Mouse (Mus musculus): ENCODE measurements around the gene Efcab1. TPM values are rescaled to one million over a fixed set of nuclear protein-coding genes. Genes with fewer than 3 reads are reported as not detected.

Efcab1 gene
- polyA plus RNA-seq, 1 experiment from 2014 or later = 13.0 TPM

DNA sequence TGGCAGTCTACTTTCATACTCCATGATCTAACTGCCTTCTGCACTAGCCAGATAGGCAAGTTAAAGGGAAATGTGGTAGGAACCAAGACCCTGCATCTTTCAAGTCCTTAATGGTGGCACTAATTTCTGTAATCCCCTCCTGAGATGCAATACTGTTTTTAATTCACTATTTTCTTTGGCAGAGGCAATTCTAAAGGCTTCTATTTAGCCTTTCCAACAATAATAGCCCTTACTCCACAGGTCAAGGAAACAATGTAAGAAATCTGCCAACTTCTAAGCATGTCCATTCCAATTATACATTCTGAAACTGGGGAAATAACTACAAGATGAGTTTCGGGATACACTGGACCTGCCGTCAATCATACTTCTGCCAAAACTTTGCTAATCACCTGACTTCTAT, 72.8 kb downstream of the Efcab1 start:
- Histone ChIP-seq H3K9me3 (ENCODE audit: control insufficient read depth, low read length) (no peaks in the 10 kb centered on the region), H3K27me3 (ENCODE audit: control insufficient read depth, insufficient read depth, low read depth, low read length) (no peaks in the 10 kb centered on the region), H3K9ac (ENCODE audit: low read length) (no peak overlapping the region), H3K4me1 (replicated peaks; ENCODE audit: control insufficient read depth, insufficient read depth, low read length) (no peaks in the 10 kb centered on the region), H3K27ac (ENCODE audit: low read length) (no peak overlapping the region), H3K4me2 (ENCODE audit: low read depth, low read length) (no peak overlapping the region), H3K36me3 (ENCODE audit: control insufficient read depth, insufficient read depth, low read length) (no peaks in the 10 kb centered on the region), H3K4me3 (ENCODE audit: low read length) (no peak overlapping the region)
- WGBS = 89% methylated on average over 2 of the region's 2 CpGs
- ATAC-seq (ENCODE audit: low read depth) = no peak

DNA sequence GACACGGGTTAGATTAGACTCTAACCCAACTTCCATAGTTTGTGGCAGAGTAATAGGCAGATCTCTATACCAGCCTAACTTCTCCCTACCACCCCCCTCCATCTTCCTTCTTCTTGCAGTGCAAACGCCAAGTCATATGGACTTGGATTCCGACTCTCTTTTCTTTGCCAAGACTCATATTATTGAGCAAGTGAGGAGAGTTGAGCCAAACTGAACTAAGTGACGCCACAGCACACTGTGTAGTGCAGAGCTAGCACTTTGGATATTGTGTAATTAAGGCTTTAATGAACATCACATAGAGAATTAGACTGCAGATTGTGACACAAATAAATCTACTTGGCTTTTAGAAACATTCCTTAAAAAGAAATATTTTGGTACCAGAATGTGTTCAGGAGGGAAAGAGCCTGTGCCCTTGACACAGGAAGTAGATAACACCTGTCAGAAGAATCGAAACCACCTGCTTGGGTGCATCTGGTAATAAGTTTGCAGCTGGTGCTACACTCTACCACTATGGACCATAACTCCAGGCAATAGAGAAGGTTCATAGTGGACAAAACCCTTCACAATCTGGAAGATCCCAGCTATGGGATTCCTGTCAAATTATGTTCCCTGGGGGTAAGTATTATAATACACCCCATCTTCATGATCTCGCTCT, 83.3 kb downstream of the Efcab1 start:
- H3K36me3 ChIP-seq (ENCODE audit: control insufficient read depth, insufficient read depth, low read length) = no peaks in the 10 kb centered on the region
- H3K27ac ChIP-seq (ENCODE audit: low read length) = no peak overlapping the region
- ATAC-seq (ENCODE audit: low read depth) = peak; percentile 96
- WGBS = 49% methylated on average over 6 of the region's 6 CpGs
- peaks cover 3% of the 10 kb centered on the region; the same call in 1 of the 2 replicates for H3K4me1 ChIP-seq (replicated peaks; ENCODE audit: control insufficient read depth, insufficient read depth, low read length)
- H3K4me3 ChIP-seq (ENCODE audit: low read length) = no peak overlapping the region
- H3K9ac ChIP-seq (ENCODE audit: low read length) = no peak overlapping the region
- no peaks in the 10 kb centered on the region for H3K27me3 ChIP-seq (ENCODE audit: control insufficient read depth, insufficient read depth, low read depth, low read length)
- no peak overlapping the region for H3K4me2 ChIP-seq (ENCODE audit: low read depth, low read length)
- no peaks in the 10 kb centered on the region for H3K9me3 ChIP-seq (ENCODE audit: control insufficient read depth, low read length)

DNA sequence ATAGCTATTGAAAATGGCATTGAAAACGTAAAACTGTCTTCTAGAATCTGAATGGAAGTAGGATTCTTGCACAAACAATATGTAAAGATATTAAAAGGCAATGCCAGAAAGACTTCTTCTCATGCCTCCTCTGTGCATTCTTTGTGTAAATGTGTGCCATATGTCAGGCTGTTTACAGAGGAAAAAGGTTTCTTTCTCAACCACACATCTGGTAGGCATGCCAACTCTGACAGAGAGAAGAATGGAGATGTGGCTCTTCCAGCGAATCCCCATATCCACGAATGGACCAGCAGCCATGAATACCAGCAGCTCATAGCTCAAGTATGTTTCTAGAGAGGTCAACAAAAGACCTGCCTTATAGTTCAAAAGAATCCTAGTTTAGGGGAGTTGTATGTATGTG, 84.6 kb downstream of the Efcab1 start:
- Histone ChIP-seq H3K27me3 (ENCODE audit: control insufficient read depth, insufficient read depth, low read depth, low read length) (no peaks in the 10 kb centered on the region), H3K4me2 (ENCODE audit: low read depth, low read length) (no peak overlapping the region), H3K36me3 (ENCODE audit: control insufficient read depth, insufficient read depth, low read length) (no peaks in the 10 kb centered on the region), H3K9ac (ENCODE audit: low read length) (no peak overlapping the region), H3K4me1 (replicated peaks; ENCODE audit: control insufficient read depth, insufficient read depth, low read length) (peaks cover 3% of the 10 kb centered on the region; the same call in 1 of the 2 replicates), H3K4me3 (ENCODE audit: low read length) (no peak overlapping the region), H3K9me3 (ENCODE audit: control insufficient read depth, low read length) (no peaks in the 10 kb centered on the region), H3K27ac (ENCODE audit: low read length) (no peak overlapping the region)
- no peak for ATAC-seq (ENCODE audit: low read depth)
- WGBS = 78% methylated on average over 3 of the region's 3 CpGs

DNA sequence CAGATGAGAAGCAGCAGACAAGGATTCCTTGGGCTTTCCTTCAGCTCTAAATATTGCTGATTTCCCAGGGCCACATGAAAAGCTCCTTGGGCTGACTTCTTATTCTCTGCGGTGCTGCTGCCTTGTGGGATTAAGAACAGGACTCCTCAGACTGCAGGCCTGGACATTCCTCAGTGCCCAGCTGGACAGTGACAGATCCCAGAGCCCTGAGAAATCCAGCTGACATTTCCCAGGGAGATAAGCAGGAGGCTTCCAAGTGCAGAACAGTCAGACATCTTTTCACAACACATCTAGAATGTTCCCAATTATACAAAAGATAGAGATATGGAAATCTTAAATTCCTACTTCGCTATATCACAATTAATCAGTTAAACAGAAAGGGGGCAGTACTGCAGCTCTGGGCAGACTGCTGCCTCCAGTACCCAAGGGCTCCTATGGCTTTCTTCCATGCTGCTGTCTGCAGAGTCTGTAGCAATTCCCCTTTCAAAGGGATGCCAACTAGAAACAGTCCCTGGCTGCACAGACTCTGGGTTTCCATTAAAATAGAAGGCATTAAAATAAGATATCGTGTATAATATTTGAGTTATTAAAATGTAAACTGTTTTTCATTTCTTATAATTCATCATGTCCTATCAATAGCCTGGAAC, 86.2 kb downstream of the Efcab1 start:
- WGBS = 62% methylated on average over 3 of the region's 3 CpGs
- Histone ChIP-seq H3K9me3 (ENCODE audit: control insufficient read depth, low read length) (no peaks in the 10 kb centered on the region), H3K9ac (ENCODE audit: low read length) (no peak overlapping the region), H3K36me3 (ENCODE audit: control insufficient read depth, insufficient read depth, low read length) (no peaks in the 10 kb centered on the region), H3K27ac (ENCODE audit: low read length) (0 out of 2 replicates have a peak overlapping the region, but pooled peaks have one; percentile 17), H3K4me3 (ENCODE audit: low read length) (no peak overlapping the region), H3K4me1 (replicated peaks; ENCODE audit: control insufficient read depth, insufficient read depth, low read length) (peaks cover 3% of the 10 kb centered on the region; the same call in 1 of the 2 replicates), H3K4me2 (ENCODE audit: low read depth, low read length) (no peak overlapping the region), H3K27me3 (ENCODE audit: control insufficient read depth, insufficient read depth, low read depth, low read length) (no peaks in the 10 kb centered on the region)
- no peak; the same call in 1 of the 2 replicates for ATAC-seq (ENCODE audit: low read depth)

DNA sequence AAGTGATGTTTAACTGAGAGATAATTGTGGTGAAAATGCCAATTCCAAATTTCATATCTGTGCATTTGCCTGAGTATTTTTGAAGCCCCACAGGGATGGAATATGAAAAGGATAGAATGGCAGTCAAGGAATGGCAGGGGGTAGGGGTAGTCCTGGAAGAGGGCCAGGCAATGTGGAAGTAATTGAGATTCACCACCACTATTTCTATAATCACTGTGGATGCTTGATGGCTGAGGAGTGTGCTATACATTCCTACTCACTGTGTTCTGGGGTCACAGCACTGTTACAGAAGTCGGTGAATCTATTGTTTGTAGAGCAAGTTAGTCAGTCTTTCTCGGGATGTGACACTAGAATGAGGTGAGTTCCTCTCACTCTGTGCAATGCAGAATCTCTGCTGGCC, 108.3 kb downstream of the Efcab1 start:
- H3K4me3 ChIP-seq (ENCODE audit: low read length) = no peak overlapping the region
- H3K4me1 ChIP-seq (replicated peaks; ENCODE audit: control insufficient read depth, insufficient read depth, low read length) = no peaks in the 10 kb centered on the region
- WGBS = 60% methylated on average over 2 of the region's 2 CpGs
- no peaks in the 10 kb centered on the region for H3K36me3 ChIP-seq (ENCODE audit: control insufficient read depth, insufficient read depth, low read length)
- no peak overlapping the region for H3K9ac ChIP-seq (ENCODE audit: low read length)
- H3K27ac ChIP-seq (ENCODE audit: low read length) = no peak overlapping the region
- H3K4me2 ChIP-seq (ENCODE audit: low read depth, low read length) = no peak overlapping the region
- no peak for ATAC-seq (ENCODE audit: low read depth)
- H3K9me3 ChIP-seq (ENCODE audit: control insufficient read depth, low read length) = no peaks in the 10 kb centered on the region
- no peaks in the 10 kb centered on the region for H3K27me3 ChIP-seq (ENCODE audit: control insufficient read depth, insufficient read depth, low read depth, low read length)

Measured in lung, embryonic 16.5 days (tissue).